Comparison of ENCODE assay signal across 8 mouse cellular contexts in genomic region chr7:97580843-97581214, GRCm38 (mm10). TPM values are rescaled to one million over a fixed set of nuclear protein-coding genes. Genes with fewer than 3 reads are reported as not detected.
DNase-seq lines count a peak whose midpoint lies in the region; ATAC-seq and TF ChIP-seq lines count a peak whose summit lies in the region.

No protein-coding gene starts in this region.

- peak; percentile 95 for DNase-seq in heart, embryonic 10.5 days (ENCODE audit: low spot score)
- peak; percentile 87 for DNase-seq in liver

- H3K4me2 ChIP-seq in kidney, embryonic 15.5 days, result peak overlapping the region; percentile 77
- peak overlapping the region; percentile 73 for H3K4me2 ChIP-seq in stomach, embryonic 14.5 days (replicated peaks; ENCODE audit: low read depth, low read length)

- no peak for TF ChIP-seq CTCF in C2C12 (IDR thresholded peaks at IDR 0.05; ENCODE audit: control insufficient read depth, insufficient read depth, insufficient read length)
- peak; percentile 27; the same call in 1 of the 2 replicates for TF ChIP-seq CTCF in bone marrow, adult 2 months (IDR thresholded peaks at IDR 0.05; ENCODE audit: control insufficient read depth, insufficient read depth, low read length)

- no peaks in the 10 kb centered on the region for H3K9me3 ChIP-seq in heart, embryonic 10.5 days
- H3K9me3 ChIP-seq in kidney, embryonic 15.5 days (replicated peaks), result no peaks in the 10 kb centered on the region
- H3K9me3 ChIP-seq in stomach, embryonic 14.5 days (ENCODE audit: control insufficient read depth, low read depth, low read length), result no peaks in the 10 kb centered on the region

- peak overlapping the region; percentile 100 for H3K9ac ChIP-seq in kidney, embryonic 15.5 days
- H3K9ac ChIP-seq in stomach, embryonic 14.5 days (replicated peaks; ENCODE audit: low read depth, low read length), result peak overlapping the region; percentile 99

- H3K4me1 ChIP-seq in bone marrow, adult 2 months (ENCODE audit: control insufficient read depth, insufficient read depth, low read length), result no peaks in the 10 kb centered on the region; the same call in 1 of the 2 replicates
- H3K4me1 ChIP-seq in heart, embryonic 10.5 days, result peaks cover 10% of the 10 kb centered on the region; the same call in 1 of the 2 replicates
- H3K4me1 ChIP-seq in kidney, embryonic 15.5 days, result peaks cover 16% of the 10 kb centered on the region
- peaks cover 11% of the 10 kb centered on the region; the same call in 1 of the 2 replicates for H3K4me1 ChIP-seq in stomach, embryonic 14.5 days (ENCODE audit: control insufficient read depth, insufficient read depth, low read length)

- peak overlapping the region; percentile 82 for H3K4me3 ChIP-seq in C2C12 (ENCODE audit: insufficient read depth, poor library complexity, severe bottlenecking)
- peak overlapping the region; percentile 89 for H3K4me3 ChIP-seq in bone marrow, adult 2 months (replicated peaks; ENCODE audit: control insufficient read depth, low read depth, low read length)
- peak overlapping the region; percentile 99 for H3K4me3 ChIP-seq in heart, embryonic 10.5 days
- peak overlapping the region; percentile 91 for H3K4me3 ChIP-seq in kidney, embryonic 15.5 days (replicated peaks)
- H3K4me3 ChIP-seq in stomach, embryonic 14.5 days (ENCODE audit: low read depth, low read length), result peak overlapping the region; percentile 100

- H3K27me3 ChIP-seq in C2C12 (ENCODE audit: control insufficient read depth, insufficient read depth, insufficient read length), result no peaks in the 10 kb centered on the region
- H3K27me3 ChIP-seq in heart, embryonic 10.5 days (ENCODE audit: insufficient read depth, poor library complexity, severe bottlenecking), result no peaks in the 10 kb centered on the region
- no peaks in the 10 kb centered on the region for H3K27me3 ChIP-seq in kidney, embryonic 15.5 days
- H3K27me3 ChIP-seq in stomach, embryonic 14.5 days (ENCODE audit: control insufficient read depth, insufficient read depth, low read length), result no peaks in the 10 kb centered on the region

- TF ChIP-seq POLR2A in bone marrow, adult 2 months (IDR thresholded peaks at IDR 0.05; ENCODE audit: borderline replicate concordance, control insufficient read depth, low read depth, low read length), result peak; percentile 69; the same call in 1 of the 2 replicates

- peak overlapping the region; percentile 96 for H3K27ac ChIP-seq in bone marrow, adult 2 months (ENCODE audit: control insufficient read depth, insufficient read depth, low read depth, low read length, poor library complexity)
- H3K27ac ChIP-seq in heart, embryonic 10.5 days, result peak overlapping the region; percentile 100
- peak overlapping the region; percentile 99 for H3K27ac ChIP-seq in kidney, embryonic 15.5 days
- peak overlapping the region; percentile 99 for H3K27ac ChIP-seq in stomach, embryonic 14.5 days (ENCODE audit: low read length)

- peak; percentile 62 for ATAC-seq in erythroblast, adult 5-6 weeks (replicated peaks; ENCODE audit: low FRiP score, poor library complexity, severe bottlenecking)
- ATAC-seq in kidney, embryonic 15.5 days (replicated peaks; ENCODE audit: low FRiP score), result peak; percentile 61
- peak; percentile 88 for ATAC-seq in monocyte, adult 5-6 weeks (replicated peaks; ENCODE audit: insufficient number of reproducible peaks, low FRiP score, low TSS enrichment, poor library complexity, severe bottlenecking)
- peak; percentile 49 for ATAC-seq in stomach, embryonic 14.5 days (ENCODE audit: insufficient number of reproducible peaks, insufficient read depth, low FRiP score, low read depth)

- under 1% methylated on average over 11 of the region's 11 CpGs for WGBS in bone marrow, adult 2 months
- 0% methylated on average over 11 of the region's 11 CpGs for WGBS in heart, embryonic 10.5 days
- WGBS in kidney, embryonic 15.5 days, result under 1% methylated on average over 11 of the region's 11 CpGs
- WGBS in stomach, embryonic 14.5 days, result 1% methylated on average over 11 of the region's 11 CpGs

- H3K79me3 ChIP-seq in C2C12 (ENCODE audit: low read depth), result peaks cover 32% of the 10 kb centered on the region

- H3K36me3 ChIP-seq in C2C12 (ENCODE audit: control insufficient read depth, insufficient read depth), result no peaks in the 10 kb centered on the region
- no peaks in the 10 kb centered on the region for H3K36me3 ChIP-seq in heart, embryonic 10.5 days
- no peaks in the 10 kb centered on the region for H3K36me3 ChIP-seq in kidney, embryonic 15.5 days
- no peaks in the 10 kb centered on the region for H3K36me3 ChIP-seq in stomach, embryonic 14.5 days (ENCODE audit: control insufficient read depth, insufficient read depth, low read length)

- H3ac ChIP-seq in C2C12 (ENCODE audit: control insufficient read depth, insufficient read length, low read depth), result peak overlapping the region; percentile 44

- peaks cover 60% of the 10 kb centered on the region for H3K79me2 ChIP-seq in C2C12 (ENCODE audit: control insufficient read depth, insufficient read depth)

TF ChIP-seq in C2C12, 6 proteins besides CTCF, POLR2A, EP300 and RAD21:
- TF ChIP-seq MAX (IDR thresholded peaks at IDR 0.05) (no peak), MYOG (IDR thresholded peaks at IDR 0.05; ENCODE audit: control insufficient read depth, extremely low read depth, insufficient read length) (no peak), USF1 (IDR thresholded peaks at IDR 0.05; ENCODE audit: low read depth) (no peak), CEBPB (IDR thresholded peaks at IDR 0.05; ENCODE audit: low read depth) (no peak), MYOD1 (IDR thresholded peaks at IDR 0.05; ENCODE audit: control insufficient read depth, insufficient read length, low read depth) (no peak), FOSL1 (IDR thresholded peaks at IDR 0.05; ENCODE audit: insufficient read depth, low read length, poor library complexity, severe bottlenecking) (no peak)

RNA-seq across cellular contexts. Expression of gene Rsf1, which starts 1.1 kb away (rescaled TPM):
- polyA plus RNA-seq in C2C12 (2012; fragmentation: generic; extraction: Trizol), result 3.6 TPM
- polyA plus RNA-seq in bone marrow, adult 2 months (2011; ENCODE audit: insufficient read depth, insufficient read length, low replicate concordance, missing spikeins), result 7.0 and 14.2 TPM in 2 replicates
- total RNA-seq in erythroblast, adult 5-6 weeks (2015; ENCODE audit: low replicate concordance), result 11.0 and 14.0 TPM in 2 replicates
- total RNA-seq in erythroblast, adult 5-6 weeks (2017; ENCODE audit: low replicate concordance), result 21.8 and 27.5 TPM in 2 replicates
- polyA plus RNA-seq in heart, embryonic 10.5 days (2016; fragmentation: Nextera tagmentation; extraction: Ambion mirVana), result 15.8 and 17.7 TPM in 2 replicates
- polyA plus RNA-seq in kidney, embryonic 15.5 days (2015; fragmentation: Nextera tagmentation; extraction: Ambion mirVana), result 23.8 and 27.8 TPM in 2 replicates
- total RNA-seq in monocyte, adult 5-6 weeks (2017), result 50.8 to 106 TPM (median 78.8 TPM) in 3 replicates
- polyA plus RNA-seq in stomach, embryonic 14.5 days (2014; fragmentation: Nextera tagmentation; extraction: Ambion mirVana), result 26.8 and 33.3 TPM in 2 replicates

RNA-seq across cellular contexts. Expression of gene Aamdc, which starts 1.5 kb away (rescaled TPM):
- 14.1 TPM for polyA plus RNA-seq in C2C12 (2012; fragmentation: generic; extraction: Trizol)
- polyA plus RNA-seq in bone marrow, adult 2 months (2011; ENCODE audit: insufficient read depth, insufficient read length, low replicate concordance, missing spikeins), result 6.3 and 19.7 TPM in 2 replicates
- 5.2 and 6.1 TPM in 2 replicates for total RNA-seq in erythroblast, adult 5-6 weeks (2015; ENCODE audit: low replicate concordance)
- total RNA-seq in erythroblast, adult 5-6 weeks (2017; ENCODE audit: low replicate concordance), result 1.0 and 1.7 TPM in 2 replicates
- 30.6 and 32.9 TPM in 2 replicates for polyA plus RNA-seq in heart, embryonic 10.5 days (2016; fragmentation: Nextera tagmentation; extraction: Ambion mirVana)
- polyA plus RNA-seq in kidney, embryonic 15.5 days (2015; fragmentation: Nextera tagmentation; extraction: Ambion mirVana), result 45.9 and 51.7 TPM in 2 replicates
- total RNA-seq in monocyte, adult 5-6 weeks (2017), result 20.3 to 34.1 TPM (median 27.6 TPM) in 3 replicates
- 56.8 and 62.4 TPM in 2 replicates for polyA plus RNA-seq in stomach, embryonic 14.5 days (2014; fragmentation: Nextera tagmentation; extraction: Ambion mirVana)

Comparison
In these comparisons a context has a peak if more than half of its experiments do, and no peak if none do; other contexts are left out.
1. Peak in every context shown above with its lines: DNase-seq, ATAC-seq, H3K4me3 ChIP-seq and H3K27ac ChIP-seq.